Mouse (Mus musculus) CH12.LX (cell line): ENCODE measurements around the gene Adam17. TPM values are rescaled to one million over a fixed set of nuclear protein-coding genes. Genes with fewer than 3 reads are reported as not detected.

Source experiments
- DNase-seq: peaks from one replicate; pipeline ENCODE4 v3.0.0-alpha.2; 2013; ENCODE audit errors: extremely low read depth
- H3K27ac ChIP-seq: 2 replicates; pipeline ENCODE4 v1.5.1; 2012; ENCODE audit warnings: low read depth, mild to moderate bottlenecking, control low read depth, moderate library complexity; ENCODE audit not compliant: insufficient read depth
- H3K27me3 ChIP-seq: replicated peaks from 2 replicates; pipeline ENCODE3; 2012; ENCODE audit warnings: inconsistent platforms
- H3K36me3 ChIP-seq, 2 experiments: replicated peaks in 1 of 2; 2 replicates each; pipeline versions ENCODE3 to v1.6.1; 2012; ENCODE audit warnings: inconsistent platforms in 1 of 2, low read length in 1 of 2, mild to moderate bottlenecking in 1 of 2, mixed read lengths in 1 of 2, moderate library complexity in 1 of 2; ENCODE audit not compliant: control insufficient read depth in 1 of 2, insufficient read depth in 1 of 2
- H3K4me1 ChIP-seq, 2 experiments: 2 replicates each; pipeline ENCODE4 v1.6.1; 2012; ENCODE audit warnings: inconsistent platforms in 1 of 2, moderate library complexity in 1 of 2; ENCODE audit not compliant: insufficient read depth in 2 of 2, control insufficient read depth in 1 of 2
- H3K4me2 ChIP-seq: 2 replicates; pipeline ENCODE4 v1.6.1; 2012; ENCODE audit warnings: low read depth, mild to moderate bottlenecking, control low read depth; ENCODE audit not compliant: poor library complexity, insufficient read depth, severe bottlenecking
- H3K4me3 ChIP-seq, 3 experiments: fragments of 150-350 bp in 1 of 3; sonication (generic) in 1 of 3; replicated peaks in 1 of 3; 2 replicates each; pipeline versions ENCODE3 to v1.5.1; 2011 to 2012; ENCODE audit warnings: low read depth in 2 of 3, low read length in 2 of 3, mild to moderate bottlenecking in 2 of 3, moderate library complexity in 2 of 3, control low read depth in 1 of 3, improper control_type of control experiment in 1 of 3, inconsistent platforms in 1 of 3, mixed read lengths in 1 of 3; ENCODE audit not compliant: poor library complexity in 1 of 3
- H3K79me2 ChIP-seq: replicated peaks from 2 replicates; pipeline ENCODE4 v1.6.1; 2012; ENCODE audit warnings: mild to moderate bottlenecking, moderate library complexity; ENCODE audit not compliant: control insufficient read depth, poor library complexity, insufficient read depth, severe bottlenecking; ENCODE audit errors: extremely low read depth
- H3K9ac ChIP-seq: 2 replicates; pipeline ENCODE4 v1.6.1; 2012; ENCODE audit warnings: low read depth, mild to moderate bottlenecking, control low read depth, moderate library complexity; ENCODE audit not compliant: insufficient read depth
- H3K9me3 ChIP-seq: replicated peaks from 2 replicates; pipeline ENCODE3; 2012; ENCODE audit warnings: low read length, inconsistent platforms, mixed read lengths
- EP300 ChIP-seq: IDR thresholded peaks from 2 replicates; pipeline ENCODE4 v1.6.1; 2011; ENCODE audit warnings: low read length, improper control_type of control experiment
- HCFC1 ChIP-seq: IDR thresholded peaks from 2 replicates; pipeline ENCODE4 v1.6.1; 2012; ENCODE audit warnings: low read depth, mild to moderate bottlenecking, inconsistent platforms, low read length, improper control_type of control experiment
- IRF4 ChIP-seq: IDR thresholded peaks from 2 replicates; pipeline ENCODE4 v1.6.1; 2014; ENCODE audit warnings: low read depth, mild to moderate bottlenecking, inconsistent platforms, low read length, improper control_type of control experiment
- KAT2A ChIP-seq: IDR thresholded peaks from 2 replicates; pipeline ENCODE4 v1.6.1; 2012; ENCODE audit warnings: low read length, improper control_type of control experiment, inconsistent platforms; ENCODE audit not compliant: insufficient replicate concordance
- MAX ChIP-seq: IDR thresholded peaks from 2 replicates; pipeline ENCODE4 v1.6.1; 2011; ENCODE audit warnings: low read length, improper control_type of control experiment
- MEF2A ChIP-seq: IDR thresholded peaks from 2 replicates; pipeline ENCODE4 v1.6.1; 2014; ENCODE audit warnings: low read depth, mild to moderate bottlenecking, inconsistent platforms, low read length, improper control_type of control experiment, borderline replicate concordance
- MXI1 ChIP-seq: IDR thresholded peaks from 2 replicates; pipeline ENCODE4 v1.6.1; 2011; ENCODE audit warnings: mild to moderate bottlenecking, low read depth, low read length, improper control_type of control experiment
- MYC ChIP-seq: IDR thresholded peaks from 2 replicates; pipeline ENCODE4 v1.6.1; 2011; ENCODE audit warnings: low read depth, mild to moderate bottlenecking, improper control_type of control experiment, low read length
- NELFE ChIP-seq: IDR thresholded peaks from 2 replicates; pipeline ENCODE4 v1.6.1; 2011; ENCODE audit warnings: low read depth, low read length, improper control_type of control experiment
- NRF1 ChIP-seq: IDR thresholded peaks from 2 replicates; pipeline ENCODE4 v1.6.1; 2014; ENCODE audit warnings: low read depth, mild to moderate bottlenecking, inconsistent platforms, low read length, improper control_type of control experiment, moderate library complexity
- PAX5 ChIP-seq: IDR thresholded peaks from 2 replicates; pipeline ENCODE4 v1.6.1; 2012; ENCODE audit warnings: low read length, inconsistent platforms, mixed read lengths
- POLR2A ChIP-seq: IDR thresholded peaks from 2 replicates; pipeline ENCODE4 v1.6.1; 2011; ENCODE audit warnings: low read depth, mild to moderate bottlenecking, improper control_type of control experiment, low read length
- POLR2AphosphoS2 ChIP-seq: IDR thresholded peaks from 2 replicates; pipeline ENCODE4 v1.6.1; 2011; ENCODE audit warnings: low read depth, low read length, improper control_type of control experiment
- RCOR1 ChIP-seq: conservative IDR thresholded peaks from 2 replicates; pipeline ENCODE4 v1.6.1; 2012; ENCODE audit warnings: low read depth, mild to moderate bottlenecking, inconsistent platforms, low read length, improper control_type of control experiment
- SIN3A ChIP-seq: IDR thresholded peaks from 2 replicates; pipeline ENCODE4 v1.6.1; 2012; ENCODE audit warnings: low read length, improper control_type of control experiment, inconsistent platforms
- TCF12 ChIP-seq: IDR thresholded peaks from 2 replicates; pipeline ENCODE4 v1.6.1; 2014; ENCODE audit warnings: low read depth, mild to moderate bottlenecking, inconsistent platforms, low read length, improper control_type of control experiment
- UBTF ChIP-seq: IDR thresholded peaks from 2 replicates; pipeline ENCODE4 v1.6.1; 2012; ENCODE audit warnings: low read depth, mild to moderate bottlenecking, inconsistent platforms, low read length, improper control_type of control experiment, moderate library complexity
- USF1 ChIP-seq: IDR thresholded peaks from 2 replicates; pipeline ENCODE4 v1.6.1; 2014; ENCODE audit warnings: low read depth, mild to moderate bottlenecking, inconsistent platforms, low read length, improper control_type of control experiment
- ZNF384 ChIP-seq: IDR thresholded peaks from 2 replicates; pipeline ENCODE4 v1.6.1; 2012; ENCODE audit warnings: low read depth, low read length, improper control_type of control experiment, inconsistent platforms
- dilution Hi-C: fragments of 300-500 bp; cut with MboI; formaldehyde crosslinking; loops from 2 replicates; pipeline ENCODE4 v1.14.3; 2020; ENCODE audit warnings: low sequenced_read_pairs; ENCODE audit not compliant: extremely low pct_unique_long_range_greater_than_20kb, extremely low pct_ligation_motif_present
- in situ Hi-C: fragments of 300-500 bp; cut with MboI; formaldehyde crosslinking; loops from 3 replicates; pipeline ENCODE4 v1.14.3; 2019; ENCODE audit warnings: low sequenced_read_pairs, low pct_ligation_motif_present, low pct_unique_long_range_greater_than_20kb, mixed read lengths
- polyA plus RNA-seq: library from polyadenylated mRNA; unstranded; fragments of >175 nt; gene quantifications from 2 replicates; pipeline ENCODE4 v1.2.1, GENCODE M21; 2012; ENCODE audit warnings: low read depth; ENCODE audit not compliant: insufficient read length
- total RNA-seq, 2 experiments: library from RNA; depleted of rRNA; stranded (reverse); fragments of 300-350 nt in 1 of 2; fragments of >200 nt in 1 of 2; gene quantifications; 2 replicates each; pipeline ENCODE4 v1.2.3; 2012 to 2014

The Adam17 gene
- total and polyA plus RNA-seq, 3 experiments: 47.5 to 60.1 (median 50.1) TPM

DNA sequence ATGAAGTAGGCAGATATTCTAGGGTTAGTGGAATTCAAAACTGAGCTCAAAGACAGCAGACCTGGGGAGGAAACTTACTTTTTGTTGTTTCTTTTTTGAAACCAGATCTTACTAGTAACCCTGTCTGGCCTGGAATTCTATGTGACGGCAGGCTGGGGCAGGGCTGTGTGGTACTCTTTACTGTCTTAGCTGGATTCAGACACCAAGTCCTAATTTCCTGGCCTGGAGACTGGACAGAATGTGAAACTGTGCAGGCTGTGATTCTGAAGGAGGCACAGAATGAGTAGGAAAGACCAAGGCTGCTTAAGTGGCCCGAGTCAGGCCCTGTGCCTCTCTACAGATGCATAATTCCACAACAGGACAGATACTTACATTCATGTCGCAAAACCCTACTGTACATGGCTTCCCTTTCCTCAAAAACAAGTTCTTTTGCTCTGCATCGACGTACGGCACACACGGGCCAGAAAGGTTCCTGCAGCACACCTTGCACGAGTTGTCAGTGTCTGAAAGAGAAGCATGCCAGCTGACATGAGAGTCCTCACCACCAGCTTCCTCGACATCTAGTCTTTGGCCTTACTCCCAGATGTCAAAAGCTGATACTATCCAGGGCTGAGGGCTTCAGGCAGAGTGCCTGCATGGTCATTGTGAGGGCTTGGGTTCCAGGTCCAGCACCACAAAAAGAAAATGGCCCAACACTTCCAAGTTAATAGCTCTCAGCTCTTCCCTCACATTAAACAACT, 43.6 kb downstream of the Adam17 start:
- DNase-seq: no peak
- H3K36me3 ChIP-seq: peaks cover 73 to 94% of the 10 kb centered on the region in 2 experiments
- no peak overlapping the region for H3K27ac ChIP-seq

GRCm38 (mm10) chr12:21326325-21326724, 47.1 kb downstream of the Adam17 start:
- no peak overlapping the region for H3K27ac ChIP-seq
- H3K4me3 ChIP-seq: no peak overlapping the region
- no peaks in the 10 kb centered on the region for H3K79me2 ChIP-seq
- dilution Hi-C loops: no loop called here
- H3K4me2 ChIP-seq: no peak overlapping the region
- H3K9me3 ChIP-seq: no peaks in the 10 kb centered on the region
- no peak overlapping the region for H3K9ac ChIP-seq
- in situ Hi-C loops: no loop called here
- no peak for TF ChIP-seq PAX5
- TF ChIP-seq EP300: no peak
- no peak for TF ChIP-seq SIN3A
- no peak for TF ChIP-seq NRF1
- TF ChIP-seq NELFE: no peak
- TF ChIP-seq IRF4: no peak
- TF ChIP-seq MXI1: no peak
- TF ChIP-seq ZNF384: no peak
- TF ChIP-seq HCFC1: no peak
- TF ChIP-seq MYC: no peak
- TF ChIP-seq KAT2A: no peak
- no peak for TF ChIP-seq MEF2A
- H3K27me3 ChIP-seq: no peaks in the 10 kb centered on the region
- H3K36me3 ChIP-seq: peaks cover 75 to 96% of the 10 kb centered on the region in 2 experiments
- no peak for DNase-seq
- H3K4me1 ChIP-seq: no peaks in the 10 kb centered on the region

More for the DNA sequence above, 43.6 kb downstream of the Adam17 start:
- Histone ChIP-seq H3K4me2 (no peak overlapping the region), H3K9ac (no peak overlapping the region), H3K27me3 (no peaks in the 10 kb centered on the region), H3K4me3 (no peak overlapping the region), H3K4me1 (peaks cover 1 to 3% of the 10 kb centered on the region in 2 experiments; a peak in 3 of 4 replicates), H3K9me3 (no peaks in the 10 kb centered on the region), H3K79me2 (no peaks in the 10 kb centered on the region)
- no peak for TF ChIP-seq POLR2AphosphoS2
- no peak for TF ChIP-seq NELFE
- TF ChIP-seq SIN3A: no peak
- no peak for TF ChIP-seq MXI1
- TF ChIP-seq ZNF384: no peak
- no peak for TF ChIP-seq POLR2A
- TF ChIP-seq IRF4: no peak
- TF ChIP-seq RCOR1: no peak
- no peak for TF ChIP-seq EP300
- TF ChIP-seq UBTF: no peak
- no peak for TF ChIP-seq MAX
- no peak for TF ChIP-seq TCF12
- no peak for TF ChIP-seq USF1
- in situ Hi-C loops: no loop called here
- dilution Hi-C loops: no loop called here
